Mouse (Mus musculus): ENCODE results near the gene Avpi1.

The Avpi1 gene

DNA sequence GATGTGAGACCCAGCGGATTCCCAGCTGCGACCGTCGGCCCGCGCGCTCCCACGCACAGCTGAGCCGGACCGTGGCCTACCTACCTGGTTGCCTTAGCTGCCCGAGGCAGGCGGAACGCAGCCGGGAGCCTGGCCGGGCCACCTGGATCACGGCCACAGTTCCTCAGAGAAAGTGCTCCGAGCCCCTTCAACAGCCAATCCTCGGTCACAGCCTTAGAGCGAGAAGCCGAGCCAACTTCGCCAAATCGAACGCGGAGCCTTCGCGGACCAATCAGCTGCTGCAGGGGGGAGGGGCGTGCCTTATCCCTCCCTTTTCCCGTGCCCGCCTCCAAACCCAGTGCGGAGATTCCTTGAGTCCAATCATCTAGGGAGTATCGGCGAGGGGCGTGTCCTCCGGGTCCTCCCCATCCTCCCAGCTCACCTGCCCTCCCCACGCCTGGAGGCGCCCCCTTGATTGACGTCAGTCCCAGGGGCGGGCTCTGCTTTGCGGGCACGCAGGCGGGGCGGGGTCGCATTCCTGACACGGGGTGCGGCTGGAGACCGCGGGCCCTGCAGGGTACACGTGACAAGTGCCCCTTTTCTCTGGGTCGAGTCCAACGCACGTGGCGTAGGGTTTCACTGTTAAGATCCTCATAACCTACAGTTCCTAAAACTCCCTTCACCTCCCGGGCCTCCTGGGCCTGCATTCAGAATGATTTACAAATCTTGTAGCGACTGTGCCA is at the start of gene Avpi1:
Gene Avpi1 (minus strand): TSS at position 273 of the 722 bp plus-strand sequence.
- peak; percentile 99 for DNase-seq (ENCODE audit: extremely low read depth, low read depth)

- peak; percentile 47 for DNase-seq (ENCODE audit: extremely low read depth, low read depth)
These were observed 48.6 kb upstream of the Avpi1 start for GRCm38 (mm10) chr19:42177461-42177860.

GRCm38 (mm10) chr19:42176841-42177240 is 48.0 kb upstream of the Avpi1 start:
- DNase-seq (ENCODE audit: extremely low read depth, low read depth), result peak; percentile 98

DNA sequence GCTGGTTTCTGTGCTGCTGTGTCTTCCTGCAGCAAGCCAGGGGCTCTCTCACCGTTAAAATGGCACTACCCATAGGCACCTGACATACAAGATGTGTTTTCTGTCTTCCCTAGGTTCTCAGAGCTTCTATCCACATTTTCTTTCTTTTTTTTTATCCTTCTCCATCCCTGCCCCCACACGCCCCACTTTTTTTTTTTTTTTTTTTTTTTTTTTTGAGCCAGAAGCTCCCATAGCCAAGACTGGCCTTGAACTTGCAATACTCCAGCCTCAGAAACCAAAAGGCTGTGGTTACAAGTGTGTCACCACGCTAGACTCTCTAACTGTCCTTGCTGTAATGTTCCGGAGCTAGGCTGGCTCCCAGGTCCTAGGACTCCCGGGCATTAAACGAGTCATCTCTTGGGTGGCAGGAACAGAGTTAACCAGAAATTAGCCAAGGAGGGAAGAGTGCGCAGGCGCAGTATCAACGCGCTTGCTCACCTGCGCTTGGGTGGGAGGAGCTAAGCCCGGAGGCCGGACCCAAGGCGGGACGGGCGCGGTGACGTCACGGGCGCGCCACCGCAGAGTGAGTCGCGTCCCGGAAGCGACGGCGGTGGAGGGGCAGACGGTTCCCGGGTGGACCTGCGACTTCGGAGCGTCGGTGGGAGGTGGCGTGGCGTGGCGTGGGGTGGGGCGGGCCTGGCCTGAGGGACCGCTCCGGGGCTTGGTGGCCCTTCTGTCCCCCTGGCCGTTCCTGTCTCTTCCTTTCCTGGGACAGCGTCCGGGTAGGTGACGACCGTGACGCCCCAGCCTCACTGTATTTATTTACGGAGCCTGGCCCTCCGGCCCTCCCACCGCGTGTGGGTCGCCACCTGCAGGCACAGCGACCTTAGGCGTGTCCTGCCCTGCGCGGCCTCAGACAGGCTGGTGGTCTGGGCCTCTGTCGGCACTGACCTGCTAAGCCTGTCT is 41.4 kb upstream of the Avpi1 start:
- DNase-seq (ENCODE audit: extremely low read depth, low read depth), result peak; percentile 88

GRCm38 (mm10) chr19:42169322-42169975 is 40.6 kb upstream of the Avpi1 start:
- DNase-seq (ENCODE audit: extremely low read depth, low read depth), result peak; percentile 73

- DNase-seq (ENCODE audit: extremely low read depth, low read depth), result no peak
These were observed 38.6 kb upstream of the Avpi1 start for GRCm38 (mm10) chr19:42167489-42167888.

DNA sequence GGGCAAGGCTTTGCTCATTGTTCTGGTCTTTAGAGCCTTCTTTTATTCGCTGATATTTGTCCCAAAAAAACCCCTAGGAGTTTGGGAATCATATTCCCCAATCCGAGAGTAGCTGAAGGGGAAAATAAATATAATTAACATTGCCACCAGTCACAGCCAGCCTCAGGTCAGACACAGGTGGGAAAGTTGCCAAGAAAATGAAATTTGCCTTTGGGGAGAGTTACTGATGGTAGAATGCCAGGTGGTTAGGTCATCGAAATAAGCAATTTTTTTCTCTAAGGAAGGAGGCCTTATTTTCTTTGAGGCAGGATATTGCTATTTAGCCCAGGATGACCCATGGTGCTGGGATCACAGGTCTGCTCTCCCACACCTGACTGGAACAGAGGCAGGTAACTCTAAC is 37.9 kb upstream of the Avpi1 start:
- no peak for DNase-seq (ENCODE audit: extremely low read depth, low read depth)

DNA sequence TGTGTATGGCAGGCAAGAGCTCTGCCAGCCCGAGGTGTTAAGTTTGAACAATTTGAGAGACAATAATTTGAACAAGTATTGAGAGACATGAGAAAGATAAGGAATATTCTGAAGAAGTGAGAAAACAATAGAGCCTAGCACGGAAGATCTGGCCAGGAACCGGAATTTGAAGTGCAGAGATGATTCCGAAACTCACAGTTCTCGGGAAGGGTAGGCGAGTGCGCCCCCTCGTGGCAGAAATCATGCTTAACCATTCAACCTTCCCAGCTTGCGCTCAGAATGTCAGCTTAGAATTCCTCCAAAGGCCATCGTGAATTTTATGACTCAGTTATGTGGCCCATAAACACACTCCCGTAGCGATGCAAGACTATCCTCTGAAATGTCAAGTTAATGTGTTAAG is 37.3 kb upstream of the Avpi1 start:
- peak; percentile 71 for DNase-seq (ENCODE audit: extremely low read depth, low read depth)

DNA sequence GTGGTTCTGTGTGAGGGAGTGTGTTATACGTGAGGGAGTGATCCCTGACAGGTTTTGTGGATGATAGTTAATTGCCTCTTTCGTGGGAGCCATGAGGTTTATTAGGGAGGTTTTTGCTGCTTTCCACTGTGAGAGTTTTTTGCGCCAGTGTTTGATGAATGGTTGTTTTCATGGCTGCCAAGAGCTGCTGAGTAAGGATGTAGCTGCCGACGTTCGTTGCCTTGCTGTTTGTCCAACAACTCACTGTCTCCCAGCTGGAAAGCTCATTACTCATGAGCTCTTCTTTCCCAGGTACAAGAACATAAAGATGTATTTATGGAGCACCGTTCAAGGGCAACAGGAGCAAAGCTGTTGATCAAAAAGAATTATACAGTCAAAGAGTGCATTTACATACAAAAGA is 35.3 kb upstream of the Avpi1 start:
- DNase-seq (ENCODE audit: extremely low read depth, low read depth), result no peak

DNA sequence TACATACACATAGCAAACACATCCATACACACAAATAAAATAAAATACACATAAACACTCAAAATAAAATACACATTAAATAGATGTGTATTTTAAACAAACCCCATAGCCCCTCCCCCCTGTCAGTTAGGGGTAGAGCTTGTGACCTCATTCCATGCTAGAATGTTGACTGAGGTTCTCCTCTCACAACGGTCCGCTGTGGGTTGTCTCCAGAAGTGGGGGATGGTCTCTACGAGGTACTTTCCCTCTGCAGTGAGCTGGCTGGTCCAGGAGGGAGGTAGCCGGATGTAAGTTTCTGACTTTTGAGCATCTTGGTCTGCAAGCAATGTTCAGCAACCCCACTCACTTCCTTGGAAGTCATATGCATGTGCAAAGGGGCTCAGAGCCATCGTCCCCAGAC is 34.9 kb upstream of the Avpi1 start, which contains the start of gene Zfyve27:
Gene Zfyve27 (plus strand): TSS at position 188 of the 400 bp plus-strand sequence.
- no peak for DNase-seq (ENCODE audit: extremely low read depth, low read depth)

- no peak for DNase-seq (ENCODE audit: extremely low read depth, low read depth)
These were observed 29.6 kb upstream of the Avpi1 start for GRCm38 (mm10) chr19:42158246-42159017.

DNA sequence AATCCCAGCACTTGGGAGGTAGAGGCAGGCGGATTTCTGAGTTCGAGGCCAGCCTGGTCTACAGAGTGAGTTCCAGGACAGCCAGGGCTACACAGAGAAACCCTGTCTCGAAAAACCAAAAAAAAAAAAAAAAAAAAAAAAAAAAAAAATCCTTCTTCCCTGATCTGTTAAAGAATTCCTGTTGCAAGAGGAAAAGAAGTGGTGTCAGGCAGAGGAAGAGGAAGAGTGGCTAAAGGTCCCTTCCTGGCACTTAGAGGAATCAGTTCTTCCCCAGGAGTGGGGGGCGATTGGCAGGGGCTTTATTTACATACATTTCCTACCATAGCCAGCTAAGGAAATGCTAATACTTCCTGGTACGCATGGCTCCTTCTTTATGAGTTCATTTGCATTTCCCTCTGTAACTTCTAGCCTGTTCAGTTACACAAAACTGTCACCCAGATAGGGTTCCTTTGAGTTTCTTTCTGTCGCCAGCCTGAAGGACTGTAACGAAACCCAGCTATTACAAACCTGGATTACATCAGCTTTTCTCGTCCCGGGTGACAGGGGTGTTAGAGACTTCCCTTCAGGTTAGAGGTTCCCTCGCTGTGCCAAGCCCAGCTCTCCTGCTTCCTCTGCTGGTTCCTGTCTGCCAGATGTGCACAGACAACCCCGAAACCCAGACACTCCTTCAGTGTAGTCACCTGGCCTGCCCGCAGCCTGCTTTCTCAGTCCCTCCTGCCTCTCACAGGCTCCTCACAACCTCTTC is 28.8 kb upstream of the Avpi1 start:
- no peak for DNase-seq (ENCODE audit: extremely low read depth, low read depth)

DNA sequence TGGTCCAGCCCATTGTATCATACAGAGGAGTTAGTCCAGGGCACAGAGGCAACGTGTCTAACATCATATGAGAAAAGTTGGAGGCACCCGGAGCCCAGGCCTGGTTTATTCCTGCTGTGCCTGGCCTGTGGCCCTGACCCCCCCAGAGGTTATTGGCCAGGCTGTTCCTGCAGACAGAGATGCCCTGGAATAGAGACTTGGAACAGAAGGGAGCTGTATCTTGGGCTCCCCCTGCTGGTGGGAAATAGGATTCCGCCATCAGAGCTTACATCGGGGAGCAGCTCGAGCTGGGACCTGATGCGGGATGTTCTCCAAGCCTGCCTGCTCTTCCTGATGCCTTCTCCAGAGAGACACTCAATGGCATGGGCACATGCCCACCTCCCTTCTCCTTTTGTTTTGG is 23.1 kb upstream of the Avpi1 start:
- DNase-seq (ENCODE audit: extremely low read depth, low read depth), result no peak

- DNase-seq (ENCODE audit: extremely low read depth, low read depth), result no peak
These were observed 19.7 kb upstream of the Avpi1 start for GRCm38 (mm10) chr19:42148569-42148860.

GRCm38 (mm10) chr19:42147769-42148568 is 19.1 kb upstream of the Avpi1 start:
- DNase-seq (ENCODE audit: extremely low read depth, low read depth), result no peak

GRCm38 (mm10) chr19:42147170-42147768 is 18.4 kb upstream of the Avpi1 start, which contains the start of gene Marveld1:
Gene Marveld1 (plus strand): TSS chr19:42147400.
- DNase-seq (ENCODE audit: extremely low read depth, low read depth), result no peak

- DNase-seq (ENCODE audit: extremely low read depth, low read depth), result no peak
These were observed 17.6 kb upstream of the Avpi1 start for GRCm38 (mm10) chr19:42146276-42147010.

DNA sequence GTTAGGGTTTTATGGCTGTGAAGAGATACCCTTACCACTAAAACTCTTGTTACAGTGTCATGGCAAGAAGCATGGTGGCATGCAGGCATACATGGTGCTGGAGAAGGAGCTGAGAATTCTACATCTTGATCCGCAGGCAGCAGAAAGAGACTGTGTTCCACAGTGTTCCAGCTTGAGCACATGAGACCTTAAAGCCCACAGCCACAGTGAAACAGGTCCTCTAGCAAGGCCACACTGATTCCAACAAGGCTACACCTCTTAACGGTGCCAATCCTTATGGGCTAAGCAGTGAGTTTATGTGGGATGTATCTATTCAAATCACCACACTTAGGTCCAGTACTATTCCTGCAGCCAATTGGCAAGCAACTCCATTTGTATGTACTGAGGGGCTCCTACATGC is 16.9 kb upstream of the Avpi1 start:
- DNase-seq (ENCODE audit: extremely low read depth, low read depth), result no peak

- no peak for DNase-seq (ENCODE audit: extremely low read depth, low read depth)
These were observed 16.4 kb upstream of the Avpi1 start for GRCm38 (mm10) chr19:42145210-42145609.

All from MEL-GATA-1-ER (cell line).